Mouse (Mus musculus) gastrocnemius, postnatal 14 days (tissue): ENCODE results near the gene Cyp4f15. TPM values are rescaled to one million over a fixed set of nuclear protein-coding genes. Genes with fewer than 3 reads are reported as not detected.

Experiments
- DNase-seq: peaks from one replicate; pipeline ENCODE4 v3.0.0; 2021; ENCODE audit warnings: mixed read lengths
- intact Hi-C: fragments of 180-260 bp; cut with DNase I; formaldehyde crosslinking; loops from one replicate; pipeline ENCODE4 v1.15.1; 2025; ENCODE audit warnings: low total_unique reads
- total RNA-seq, 2 experiments: library from RNA; stranded (reverse); gene quantifications; 2 replicates each; pipeline ENCODE4 v1.2.3; 2021

Gene Cyp4f15
- total RNA-seq, 2 experiments from 2014 or later, result not detected

DNA sequence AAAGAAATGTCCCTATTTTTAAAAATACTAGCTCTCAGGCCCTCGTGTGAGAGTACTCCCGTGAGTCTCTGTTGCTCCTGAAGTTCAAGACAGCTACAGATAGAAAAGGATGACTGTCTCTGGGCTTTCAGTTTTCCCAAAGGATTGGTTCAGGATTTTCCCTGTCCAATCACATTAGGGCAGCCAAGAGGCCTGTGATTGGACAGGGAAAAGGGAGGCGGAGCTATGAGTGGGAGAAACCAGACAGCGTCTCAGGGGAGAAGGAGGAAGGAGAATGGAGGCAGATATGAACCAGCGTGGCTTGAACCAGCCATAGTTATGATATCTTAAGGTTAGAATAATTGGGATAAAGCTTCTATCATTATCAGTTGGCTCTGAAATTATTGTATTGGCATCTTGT lies 65.2 kb downstream of the Cyp4f15 start:
- intact Hi-C loops, result no loop called here
- no peak for DNase-seq

Other genes with a start within 250 kb of the Cyp4f15 start
- gene Cyp4f39, start 232.9 kb upstream of the Cyp4f15 start, total RNA-seq, result under 1 TPM in 1 of 2 experiments, not detected in 1; 0.82 TPM
- 1 to 10 TPM in 1 of 2 experiments, under 1 TPM in 1; 0.90 to 1.3 TPM for gene Cyp4f17, start 179.6 kb upstream of the Cyp4f15 start, total RNA-seq
- 1 to 10 TPM; 2.0 to 2.3 TPM for gene Cyp4f16, start 149.1 kb upstream of the Cyp4f15 start, total RNA-seq
- not detected for gene Cyp4f37, start 64.3 kb upstream of the Cyp4f15 start, total RNA-seq
- gene Cyp4f40, start 26.7 kb upstream of the Cyp4f15 start, total RNA-seq, result not detected
- gene Zfp871, start 102.7 kb downstream of the Cyp4f15 start, total RNA-seq, result 10 to 100 TPM; 22.2 to 24.0 TPM
- gene Zfp811, start 124.3 kb downstream of the Cyp4f15 start, total RNA-seq, result under 1 TPM; 0.18 to 0.33 TPM
- 1 to 10 TPM; 6.3 to 7.7 TPM for gene Zfp799, start 144.6 kb downstream of the Cyp4f15 start, total RNA-seq
- gene Zfp870, start 206.0 kb downstream of the Cyp4f15 start, total RNA-seq, result 1 to 10 TPM; 6.2 TPM
- under 1 TPM in 1 of 2 experiments, not detected in 1; 0.33 TPM for gene Cyp4f14, start 231.7 kb downstream of the Cyp4f15 start, total RNA-seq